Mouse (Mus musculus): Measurements from ENCODE around the gene Gdap2. TPM values are rescaled to one million over a fixed set of nuclear protein-coding genes. Genes with fewer than 3 reads are reported as not detected.

Gene Gdap2
- total RNA-seq, 2 experiments from 2014 or later, result 4.9 to 5.0 TPM

DNA sequence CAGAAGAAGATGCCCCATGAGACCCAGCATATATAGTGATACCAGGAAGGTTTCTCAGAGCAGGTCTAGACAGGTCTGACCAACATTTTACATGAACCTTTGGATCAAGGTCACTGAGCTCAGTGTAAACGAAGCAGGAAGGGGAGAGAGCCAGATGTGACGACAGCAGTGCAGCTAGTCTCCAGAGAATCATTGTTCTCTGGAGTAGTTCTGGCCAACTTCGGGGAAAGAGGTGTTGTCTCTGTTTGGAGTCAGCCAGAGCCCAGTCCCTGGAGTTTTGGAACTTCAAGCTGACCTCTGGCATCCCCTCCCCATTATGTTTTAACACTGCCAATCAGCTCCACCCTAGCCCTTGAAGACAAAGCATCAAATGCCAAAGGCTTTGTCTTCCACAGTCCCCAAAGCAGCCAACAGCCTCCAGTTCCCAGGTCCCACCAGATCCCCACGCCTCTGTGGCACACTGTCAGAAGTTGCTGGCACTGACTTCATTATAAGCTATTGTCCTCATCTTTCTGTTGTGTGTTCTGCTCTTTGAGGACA is 84.2 kb downstream of the Gdap2 start:
- peak; percentile 15 for DNase-seq

Other genes with a start within 250 kb of the Gdap2 start
- 1 to 10 TPM; 8.8 to 9.2 TPM for gene Wdr3, start within 50 bp of the Gdap2 start, total RNA-seq (2021)

Measured in gastrocnemius, postnatal 25 days (tissue).